Mouse (Mus musculus) CD4-positive helper T cell, adult 2 months (primary cell): ENCODE results near the gene Dab2ip.

Experiments used
- DNase-seq: peaks from one replicate; pipeline ENCODE4 v3.0.0-alpha.2; 2012; ENCODE audit warnings: low read depth, missing footprints, low spot score

Dab2ip gene

DNA sequence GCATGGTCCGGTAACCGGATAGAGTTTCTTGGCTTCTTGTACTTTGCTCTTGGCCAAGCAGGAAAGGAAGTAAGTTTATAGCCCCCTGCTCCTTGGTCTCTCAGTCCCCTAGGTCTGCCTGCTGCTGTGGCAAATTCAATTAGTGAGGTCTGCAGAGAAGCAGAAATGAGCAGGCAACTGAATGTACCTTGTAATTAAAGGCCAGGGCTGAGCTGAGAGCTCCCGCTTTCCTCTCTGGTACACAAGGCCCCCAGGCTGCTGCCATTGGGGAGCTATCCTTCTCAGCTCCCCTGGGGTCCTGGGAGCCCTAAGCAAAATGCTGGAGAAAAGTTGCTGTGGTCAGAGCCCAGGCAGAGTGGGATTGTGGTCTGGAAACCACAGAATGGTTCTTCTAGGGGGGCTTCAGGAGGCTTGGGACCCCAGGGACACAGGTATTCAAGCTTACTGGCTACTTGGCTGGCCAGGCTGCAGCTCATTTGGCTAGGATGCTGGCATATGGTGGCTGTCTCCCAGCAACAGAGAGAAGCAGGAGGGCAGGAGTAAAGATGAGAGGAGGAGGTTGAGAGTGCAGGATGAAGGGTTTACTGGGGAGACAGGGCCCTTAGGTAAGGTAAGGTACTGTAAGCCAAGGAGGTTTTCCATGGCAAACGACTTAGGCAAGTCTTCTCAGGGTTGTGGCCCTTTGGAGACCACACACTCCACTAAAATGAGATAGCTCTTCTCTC lies 922 bp downstream of the Dab2ip start:
- DNase-seq, result no peak

- DNase-seq, result no peak
Measured at GRCm38 (mm10) chr2:35559551-35559835, 1.4 kb downstream of the Dab2ip start.

DNA sequence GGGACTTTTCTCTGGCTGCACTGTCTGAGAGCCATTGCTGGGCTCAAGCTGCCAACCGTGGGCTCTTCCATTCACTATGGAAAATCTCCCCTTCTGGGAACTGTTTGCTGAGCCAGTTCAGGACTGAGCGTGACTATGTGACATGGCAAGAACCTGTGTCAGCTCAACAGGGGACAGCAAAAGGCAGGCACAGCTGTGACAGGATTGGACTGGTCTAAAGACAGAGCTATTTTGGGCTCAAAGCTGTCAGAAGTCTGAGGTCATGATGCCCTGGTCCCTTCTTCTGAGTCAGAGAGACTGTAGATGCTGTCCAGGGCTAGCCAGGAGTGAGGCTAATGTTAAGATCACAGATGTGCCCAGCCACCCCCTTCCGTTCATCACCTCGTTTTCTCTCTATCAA lies 5.7 kb downstream of the Dab2ip start:
- no peak for DNase-seq

- DNase-seq, result no peak
Measured at GRCm38 (mm10) chr2:35565051-35565836, 7.2 kb downstream of the Dab2ip start.

DNA sequence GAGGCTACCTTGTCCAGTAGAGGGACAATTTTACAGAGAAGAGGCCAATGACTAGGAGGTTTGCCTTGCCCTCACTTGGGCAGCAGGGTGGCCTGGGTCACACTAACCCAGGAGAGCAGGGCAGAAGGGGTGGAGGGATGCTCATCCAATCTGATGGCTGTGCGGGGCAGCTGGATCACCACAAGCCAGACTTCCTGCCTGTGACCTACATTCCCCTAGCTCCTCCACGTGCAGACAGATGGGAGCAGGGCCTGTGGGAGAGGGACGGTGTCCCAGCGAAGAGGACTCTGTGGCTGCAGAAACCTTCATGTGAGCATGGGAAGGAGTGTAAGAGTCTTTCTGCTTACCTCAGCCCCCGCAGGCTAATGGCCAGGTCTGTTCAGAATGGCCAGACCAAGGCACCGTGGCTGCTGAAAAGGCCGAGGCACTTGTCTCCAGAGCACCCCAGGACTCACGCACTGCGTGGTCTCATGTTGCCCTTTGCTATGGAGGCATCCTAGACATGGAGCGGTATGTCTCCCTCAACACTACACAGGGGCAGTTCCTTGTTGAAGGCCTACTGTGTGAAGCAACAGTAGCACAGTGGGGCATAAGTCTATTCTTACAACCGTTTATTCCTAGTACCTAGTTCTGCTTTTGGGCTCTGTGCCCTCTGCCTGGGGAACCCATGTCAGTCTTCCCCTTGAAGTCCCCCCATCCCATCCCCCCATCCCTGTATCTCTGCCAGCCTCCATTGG lies 9.1 kb downstream of the Dab2ip start:
- DNase-seq, result no peak

DNA sequence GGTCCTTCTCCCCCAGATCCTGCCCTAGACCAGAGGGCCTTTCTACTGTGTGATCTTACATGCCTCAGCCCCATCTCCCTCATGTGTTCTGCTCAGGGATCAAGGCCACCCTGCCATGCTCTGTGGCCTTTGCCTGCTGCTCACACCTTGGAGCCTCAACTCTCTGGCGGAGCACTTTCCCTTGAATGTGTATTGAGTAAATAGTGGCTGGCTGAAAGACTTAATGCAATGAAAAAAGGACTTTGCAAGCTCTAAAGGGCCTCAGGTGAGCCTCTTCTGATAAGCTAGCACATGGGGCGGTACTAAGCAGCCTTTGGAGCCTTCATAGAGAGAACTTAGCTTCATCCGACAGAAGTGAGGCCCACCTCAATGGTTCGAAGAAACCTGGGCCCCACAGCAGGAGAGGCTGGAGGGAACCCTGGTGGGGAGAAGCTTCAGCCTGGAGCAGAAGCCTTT lies 9.7 kb downstream of the Dab2ip start:
- DNase-seq, result no peak

- DNase-seq, result no peak
Measured at GRCm38 (mm10) chr2:35570743-35571142, 12.7 kb downstream of the Dab2ip start.

GRCm38 (mm10) chr2:35574643-35575042 lies 16.6 kb downstream of the Dab2ip start:
- DNase-seq, result no peak

GRCm38 (mm10) chr2:35576675-35577074 lies 18.6 kb downstream of the Dab2ip start:
- DNase-seq, result no peak

GRCm38 (mm10) chr2:35580111-35580510 lies 22.0 kb downstream of the Dab2ip start:
- no peak for DNase-seq

DNA sequence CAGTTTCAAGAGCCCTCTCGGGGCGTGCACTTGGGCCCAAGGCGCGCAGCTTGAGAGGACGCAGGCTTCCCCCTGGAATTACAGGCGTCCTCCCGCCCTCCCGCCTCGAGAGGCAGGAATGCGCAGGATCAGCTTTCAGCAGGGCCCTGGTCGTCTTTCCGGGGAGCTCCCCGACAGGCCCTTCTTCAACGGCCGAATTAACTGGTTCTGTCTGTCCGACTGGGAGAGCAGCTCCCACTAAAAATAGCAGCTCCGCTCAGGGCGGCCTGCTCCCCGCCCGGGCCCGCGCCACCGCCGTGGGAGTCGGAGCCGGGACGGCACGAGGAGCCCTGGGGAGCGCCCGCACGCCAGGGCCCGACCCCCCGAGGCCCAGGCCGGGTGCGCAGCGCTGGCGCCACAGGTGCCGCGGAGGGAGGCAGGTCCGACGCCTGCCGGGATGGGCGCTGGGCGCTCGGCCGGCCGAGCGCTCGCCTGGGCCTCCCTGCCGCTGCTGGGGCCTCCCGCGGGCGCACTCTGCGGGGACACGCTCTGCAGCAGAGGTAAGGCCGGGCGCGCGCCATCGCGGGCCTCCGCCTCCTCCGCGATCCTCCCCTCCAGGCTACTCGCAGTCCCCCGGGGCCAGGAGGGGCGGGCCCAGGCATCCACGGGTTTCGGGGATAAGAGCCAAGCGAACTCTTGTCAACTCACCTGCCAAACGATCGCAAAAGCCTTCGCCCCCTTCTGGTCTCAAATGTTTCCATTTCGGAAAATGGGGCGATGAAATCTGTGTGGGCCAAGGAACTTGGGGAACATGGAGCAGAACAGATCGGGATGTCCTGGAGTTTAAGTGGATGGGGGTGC lies 23.7 kb downstream of the Dab2ip start:
- DNase-seq, result no peak

- DNase-seq, result no peak
Measured at GRCm38 (mm10) chr2:35582341-35582941, 24.4 kb downstream of the Dab2ip start.

DNA sequence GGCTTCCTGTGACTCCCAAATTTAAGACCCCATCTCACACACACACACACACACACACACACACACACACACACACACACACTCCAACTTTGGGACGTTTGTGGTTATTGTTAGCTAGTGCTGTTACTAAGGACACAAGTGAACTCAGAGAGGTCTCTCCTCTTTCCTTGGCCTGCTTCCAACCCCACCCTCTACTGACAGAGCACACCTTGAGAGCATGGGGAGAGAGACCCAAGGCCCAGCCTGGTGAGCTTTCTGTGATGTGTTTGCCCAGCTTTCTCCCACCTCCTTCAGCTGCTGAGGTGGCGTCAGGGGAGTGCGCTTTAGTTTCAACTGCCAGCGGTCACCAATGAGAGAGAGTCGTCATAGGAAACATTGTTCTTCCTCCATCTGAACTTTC lies 25.3 kb downstream of the Dab2ip start:
- no peak for DNase-seq

GRCm38 (mm10) chr2:35584011-35584410 lies 25.9 kb downstream of the Dab2ip start:
- no peak for DNase-seq

DNA sequence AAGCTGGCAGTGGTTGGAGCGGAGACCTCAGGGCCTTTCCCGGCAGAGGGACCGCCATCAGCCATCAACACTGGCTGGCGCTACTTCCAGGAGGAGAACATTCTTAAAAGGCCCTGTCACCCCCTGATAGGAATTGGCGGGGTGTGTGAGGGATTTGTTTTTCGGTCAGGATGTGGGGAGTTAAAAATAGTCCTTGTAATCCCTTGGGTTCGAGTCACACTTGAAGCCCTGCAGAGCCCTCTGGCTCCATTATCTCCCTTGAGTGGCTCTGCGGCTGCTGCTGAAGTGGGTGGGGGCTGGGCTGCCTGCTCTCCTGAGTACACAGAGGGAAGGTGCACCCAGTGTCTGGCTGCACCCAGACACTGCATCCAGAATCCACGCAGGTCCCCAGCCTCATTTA lies 30.3 kb downstream of the Dab2ip start:
- no peak for DNase-seq

- no peak for DNase-seq
Measured at GRCm38 (mm10) chr2:35589385-35589784, 31.3 kb downstream of the Dab2ip start.

DNA sequence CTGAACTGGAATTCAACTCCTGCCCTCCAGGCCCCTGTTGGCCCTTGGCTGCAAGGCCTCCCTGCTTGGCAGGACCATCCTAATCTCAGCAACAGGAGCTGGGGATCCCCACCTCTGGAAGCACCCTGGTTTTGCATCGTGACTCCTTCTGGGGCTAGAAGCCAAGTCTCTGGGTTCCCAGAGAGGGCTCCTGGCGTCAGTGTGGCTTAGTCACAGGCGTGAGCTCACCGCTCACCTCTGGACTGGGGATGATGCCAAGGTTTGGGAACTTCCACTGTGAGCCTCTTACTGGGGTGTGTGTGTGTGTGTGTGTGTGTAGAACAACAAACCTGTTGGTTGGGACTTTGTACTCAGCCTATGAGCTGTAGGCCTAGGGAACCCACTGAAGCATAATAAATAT lies 31.7 kb downstream of the Dab2ip start:
- DNase-seq, result no peak

GRCm38 (mm10) chr2:35591961-35592724 lies 34.1 kb downstream of the Dab2ip start:
- no peak for DNase-seq

GRCm38 (mm10) chr2:35592725-35593392 lies 34.8 kb downstream of the Dab2ip start:
- no peak for DNase-seq

GRCm38 (mm10) chr2:35593889-35594288 lies 35.8 kb downstream of the Dab2ip start:
- no peak for DNase-seq
